Mouse (Mus musculus) CD4-positive naive resting alpha-beta T cell, adult 57 days (primary cell): ENCODE data around the gene Gm13119. TPM values are rescaled to one million over a fixed set of nuclear protein-coding genes. Genes with fewer than 3 reads are reported as not detected.

Source experiments
- total RNA-seq: library from RNA; stranded (reverse); gene quantifications from one replicate; pipeline ENCODE4 v1.2.4, GENCODE M21; 2023

The Gm13119 gene
- total RNA-seq = not detected

DNA sequence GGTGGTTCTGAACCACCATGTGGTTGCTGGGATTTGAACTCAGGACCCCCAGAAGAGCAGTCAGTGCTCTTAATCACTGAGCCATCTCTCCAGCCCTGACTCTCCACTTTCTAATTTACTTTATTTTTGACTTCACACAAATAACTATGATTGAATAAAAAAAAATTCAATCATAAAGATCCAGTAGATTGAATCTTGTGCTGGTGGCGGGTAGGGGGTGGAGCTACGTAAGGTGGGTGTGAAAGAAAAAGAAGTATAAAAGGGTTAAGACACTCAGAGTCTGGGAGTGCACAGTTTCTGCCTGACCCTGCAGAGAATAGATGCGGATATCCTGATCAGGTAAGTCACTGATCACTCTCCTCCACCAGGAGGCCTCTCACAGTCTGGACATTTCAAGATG is at the start of gene Gm13119:
TSS of gene Gm13119 (plus strand) at position 301 of the 400 bp plus-strand sequence.

GRCm38 (mm10) chr4:144329949-144330348 is 27.8 kb upstream of the Gm13119 start, which contains the start of gene Gm13128:
Gm13128 (plus strand) TSS chr4:144330249.

GRCm38 (mm10) chr4:144377911-144378310 is 20.2 kb downstream of the Gm13119 start, which contains the start of gene Pramef20:
Pramef20 (minus strand) TSS chr4:144377933.

DNA sequence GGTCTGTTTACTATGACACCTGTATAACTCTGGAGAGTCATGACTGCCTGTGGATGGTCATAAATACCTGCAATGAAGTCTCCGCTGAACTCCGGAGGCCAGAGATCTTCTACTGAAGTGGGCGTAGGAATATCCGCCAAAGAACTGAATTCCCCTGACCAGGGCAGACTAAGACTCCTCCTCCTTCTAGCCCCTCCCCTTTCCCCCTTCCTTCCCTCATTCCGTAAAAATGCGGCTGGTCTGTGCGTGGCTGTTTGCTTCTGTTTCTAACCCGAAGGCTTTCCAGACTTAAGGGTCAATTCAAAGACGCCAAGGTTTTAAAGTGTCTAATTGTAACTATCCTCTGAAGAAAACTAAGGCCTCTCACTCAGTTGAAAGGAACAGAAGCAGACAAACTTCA is 50.5 kb downstream of the Gm13119 start, which contains the start of gene Pramef12:
TSS of gene Pramef12 (minus strand) at position 175 of the 400 bp plus-strand sequence.

Other genes with a start within 250 kb of the Gm13119 start
- not detected for gene Oog3, start 195.3 kb upstream of the Gm13119 start, total RNA-seq
- gene Oog2, start 167.2 kb upstream of the Gm13119 start, total RNA-seq = not detected
- gene C87977, start 144.6 kb upstream of the Gm13119 start, total RNA-seq = not detected
- not detected for gene Pramel5, start 77.5 kb upstream of the Gm13119 start, total RNA-seq
- gene Gm13128, start 27.7 kb upstream of the Gm13119 start, total RNA-seq = not detected
- not detected for gene Pramef20, start 20.0 kb downstream of the Gm13119 start, total RNA-seq
- gene Pramef12, start 50.5 kb downstream of the Gm13119 start, total RNA-seq = not detected
- not detected for gene 1700012P22Rik, start 80.8 kb downstream of the Gm13119 start, total RNA-seq
- gene Gm9944, start 95.4 kb downstream of the Gm13119 start, total RNA-seq = not detected
- gene Aadacl3, start 105.8 kb downstream of the Gm13119 start, total RNA-seq = not detected
- not detected for gene 9430007A20Rik, start 161.9 kb downstream of the Gm13119 start, total RNA-seq
- gene Gm13124, start 207.2 kb downstream of the Gm13119 start, total RNA-seq = not detected